Mouse (Mus musculus): ENCODE results near the gene Klk13.

DNA sequence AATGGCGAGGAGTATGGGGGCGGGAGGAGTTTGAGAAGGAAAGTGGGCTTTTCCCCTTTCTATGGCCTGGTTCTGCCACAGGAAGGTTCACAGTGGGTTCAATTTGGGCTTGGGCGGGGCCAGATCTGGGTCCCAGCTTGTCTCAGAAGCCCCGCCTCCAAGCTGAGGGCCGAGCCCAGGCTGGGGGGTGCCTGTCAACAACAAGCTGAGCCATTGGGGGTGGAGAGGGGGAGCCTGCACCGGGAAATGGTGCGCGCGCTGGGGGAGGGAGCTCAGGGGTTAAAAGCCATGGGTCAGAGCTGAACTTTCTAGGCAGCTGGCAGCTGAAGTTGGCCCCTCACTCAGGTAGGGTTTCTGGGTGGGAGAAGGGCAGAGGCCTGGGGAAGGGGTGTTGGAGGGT lies 550 bp downstream of the Klk13 start:
- TF ChIP-seq CTCF (IDR thresholded peaks at IDR 0.05; ENCODE audit: borderline replicate concordance, insufficient read depth, low read depth, low read length) (no peak), POLR2A (IDR thresholded peaks at IDR 0.05; ENCODE audit: borderline replicate concordance, insufficient read depth, low read length) (no peak)
